Mouse (Mus musculus) frontal cortex, postnatal 10 days (tissue): ENCODE measurements around the gene Fkbp14.

Experiments
- DNase-seq, 2 experiments: peaks; one replicate each; pipeline ENCODE4 v3.0.0; 2022; ENCODE audit warnings: low spot score in 2 of 2, mixed read lengths in 1 of 2

The Fkbp14 gene

GRCm38 (mm10) chr6:54548314-54549019 is 48.6 kb downstream of the Fkbp14 start:
- no peak for DNase-seq

GRCm38 (mm10) chr6:54543646-54544045 is 53.5 kb downstream of the Fkbp14 start:
- no peak for DNase-seq

GRCm38 (mm10) chr6:54542836-54543235 is 54.3 kb downstream of the Fkbp14 start:
- DNase-seq = no peak

DNA sequence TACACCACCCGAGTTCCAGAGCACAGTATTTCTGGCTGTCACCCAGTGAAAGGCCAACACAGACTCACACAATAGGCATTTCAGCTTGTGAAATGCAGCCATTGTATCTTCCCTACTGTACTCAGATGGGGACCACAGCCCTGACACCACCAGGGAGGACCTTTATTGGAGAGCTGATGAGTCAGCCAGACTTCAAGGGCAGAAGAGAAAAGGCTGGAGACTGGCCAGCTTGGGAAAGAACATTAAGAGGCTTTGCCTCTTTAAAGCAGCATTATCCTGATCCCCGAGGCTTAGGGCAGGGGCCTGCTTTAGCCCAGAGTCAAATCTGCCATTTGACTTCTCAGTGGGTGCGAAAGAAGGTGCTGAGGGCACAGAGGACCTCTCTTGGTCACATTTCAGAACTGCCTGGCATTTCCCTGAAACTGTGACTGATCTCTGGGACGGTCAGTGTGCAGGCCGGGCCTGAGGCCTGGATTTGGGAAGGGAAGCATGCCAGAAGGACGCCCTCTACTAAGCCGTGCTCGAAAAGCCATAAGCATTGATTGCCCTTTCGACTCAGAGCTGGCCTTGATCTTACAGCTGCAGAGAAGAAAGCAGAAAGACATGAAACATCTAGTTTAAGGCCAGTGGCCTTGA is 56.7 kb downstream of the Fkbp14 start:
- no peak for DNase-seq

GRCm38 (mm10) chr6:54539396-54539795 is 57.7 kb downstream of the Fkbp14 start:
- no peak for DNase-seq

DNA sequence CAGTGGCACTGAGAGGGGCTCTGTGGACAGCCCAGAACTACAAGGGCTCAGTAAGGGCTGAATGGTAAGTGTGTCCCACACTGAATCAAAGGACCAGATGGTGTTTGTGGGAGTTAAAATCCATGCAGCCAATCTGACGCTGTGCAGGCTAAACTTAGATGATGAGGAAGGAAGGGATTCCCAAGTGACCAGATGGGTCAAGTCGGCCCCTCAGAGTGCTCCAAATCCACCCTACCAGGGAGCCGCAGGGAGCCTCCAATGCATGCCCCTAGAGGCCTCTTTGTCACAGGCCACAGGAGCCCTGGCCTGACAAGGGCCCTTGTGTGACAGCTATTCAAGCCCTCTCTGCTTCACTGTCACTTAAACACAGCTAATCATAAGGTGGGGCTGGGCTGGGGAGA is 58.3 kb downstream of the Fkbp14 start:
- no peak for DNase-seq

GRCm38 (mm10) chr6:54537053-54537452 is 60.1 kb downstream of the Fkbp14 start:
- DNase-seq = no peak

- no peak for DNase-seq
Measured at GRCm38 (mm10) chr6:54535485-54535884, 61.6 kb downstream of the Fkbp14 start.

DNA sequence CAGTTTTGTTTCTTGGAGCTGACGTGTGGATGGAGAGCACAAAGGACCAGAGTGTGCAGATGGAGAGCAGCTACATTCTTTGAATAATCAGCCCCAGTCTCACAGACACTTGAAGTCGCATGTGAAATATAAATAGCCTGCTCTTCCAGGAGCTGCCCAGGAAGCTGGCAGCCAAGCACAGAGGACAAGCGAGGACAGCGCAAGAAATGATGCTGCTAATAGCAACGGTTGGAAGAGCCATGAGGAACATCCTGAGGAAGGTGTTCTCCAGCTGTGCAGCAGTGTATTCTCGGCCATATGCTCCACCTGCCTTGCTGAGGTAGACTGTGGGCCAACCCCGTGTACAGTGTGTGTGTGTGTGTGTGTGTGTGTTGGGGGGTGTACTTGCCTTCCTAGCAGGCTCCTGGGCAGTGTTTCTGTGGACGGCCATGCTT is 66.0 kb downstream of the Fkbp14 start:
- DNase-seq = peak; percentile 49 to 65

DNA sequence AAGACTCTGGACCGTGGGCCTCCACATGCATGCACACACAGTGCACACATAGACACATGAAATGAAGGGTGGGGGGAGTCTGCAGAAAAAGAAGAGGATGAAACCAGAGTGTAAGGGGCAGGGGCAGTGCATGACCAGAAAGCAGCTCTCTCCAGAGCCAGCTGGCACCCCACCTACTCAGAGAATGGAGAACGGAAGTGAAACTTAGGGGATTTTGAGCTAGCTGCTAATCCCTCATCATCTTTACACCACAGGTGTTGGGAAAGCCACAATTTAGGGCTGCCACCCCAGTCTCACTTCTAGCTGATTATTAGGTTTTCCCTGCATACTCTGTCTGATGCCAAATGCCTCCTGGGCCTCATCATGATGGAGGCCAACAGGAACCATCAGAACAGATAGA is 66.9 kb downstream of the Fkbp14 start:
- DNase-seq = no peak

DNA sequence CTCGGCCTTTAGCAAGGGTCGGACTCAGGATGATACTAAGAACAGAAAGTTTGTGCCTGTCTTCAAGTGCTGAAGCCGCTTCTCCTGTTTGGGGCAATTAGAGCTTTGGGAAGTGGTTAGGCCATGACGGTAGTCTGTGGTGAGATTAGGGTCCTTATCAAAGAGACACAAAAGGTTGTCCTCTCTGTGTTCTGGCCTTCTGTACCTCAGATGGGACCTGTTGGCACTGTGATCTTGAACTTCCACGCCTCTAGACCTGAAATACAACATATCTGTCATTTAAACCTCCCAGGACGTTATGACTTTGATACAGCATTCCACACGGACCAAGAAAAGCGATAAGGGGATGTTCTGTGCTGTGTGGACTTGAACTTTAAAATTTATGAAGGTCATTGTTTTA is 68.4 kb downstream of the Fkbp14 start:
- no peak for DNase-seq
